Mouse (Mus musculus) colon, adult 2 months (tissue): ENCODE measurements around the gene Fh1. TPM values are rescaled to one million over a fixed set of nuclear protein-coding genes. Genes with fewer than 3 reads are reported as not detected.

ENCODE experiments used
- polyA plus RNA-seq: library from polyadenylated mRNA; depleted of rRNA; stranded (reverse); fragments of >200 nt; gene quantifications from 2 replicates; pipeline ENCODE4 v1.2.3, GENCODE M21; 2012; rRNA removed

Fh1 gene
- polyA plus RNA-seq: 26.1 and 26.6 TPM in 2 replicates

GRCm38 (mm10) chr1:175625257-175625879 lies at the start of gene Fh1:
TSS of gene Fh1 (minus strand) at chr1:175625635.

GRCm38 (mm10) chr1:175619814-175620431 lies 5.5 kb downstream of the Fh1 start, which contains the start of gene Kmo:
TSS of gene Kmo (plus strand) at chr1:175620381.

Other genes with a start within 250 kb of the Fh1 start
- gene Rgs7, start 133.1 kb downstream of the Fh1 start, polyA plus RNA-seq: 0.37 and 0.63 TPM in 2 replicates
- 0.23 and 0.37 TPM in 2 replicates for gene Kmo, start 5.3 kb downstream of the Fh1 start, polyA plus RNA-seq
- gene Opn3, start 67.1 kb upstream of the Fh1 start, polyA plus RNA-seq: 3.5 and 4.3 TPM in 2 replicates
- gene Chml, start 67.3 kb upstream of the Fh1 start, polyA plus RNA-seq: 20.1 and 27.8 TPM in 2 replicates
- not detected in 2 replicates for gene Wdr64, start 73.0 kb upstream of the Fh1 start, polyA plus RNA-seq